Mouse (Mus musculus) heart, embryonic 12.5 days (tissue): Measurements from ENCODE around the gene 2810021J22Rik. TPM values are rescaled to one million over a fixed set of nuclear protein-coding genes. Genes with fewer than 3 reads are reported as not detected.

Experiments
- ATAC-seq: fragments of 200-750 bp; cut with Nextera tagmentation; 2 replicates; pipeline ENCODE4 v1.8.0; 2017; ENCODE audit warnings: moderate TSS enrichment, moderate library complexity; ENCODE audit not compliant: insufficient number of reproducible peaks, low FRiP score
- H3K27ac ChIP-seq: fragments of 300-500 bp; sonication (generic); 2 replicates; pipeline ENCODE4 v1.5.1; 2016; ENCODE audit warnings: mild to moderate bottlenecking, moderate library complexity; ENCODE audit not compliant: poor library complexity, severe bottlenecking
- H3K27me3 ChIP-seq: fragments of 300-500 bp; sonication (generic); replicated peaks from 2 replicates; pipeline ENCODE4 v1.6.1; 2016; ENCODE audit warnings: mild to moderate bottlenecking, moderate library complexity
- H3K36me3 ChIP-seq: fragments of 300-500 bp; sonication (generic); 2 replicates; pipeline ENCODE4 v1.6.1; 2016; ENCODE audit warnings: mild to moderate bottlenecking, moderate library complexity
- H3K4me1 ChIP-seq: fragments of 300-500 bp; sonication (generic); replicated peaks from 2 replicates; pipeline ENCODE4 v1.6.1; 2016; ENCODE audit warnings: mild to moderate bottlenecking
- H3K4me2 ChIP-seq: fragments of 300-500 bp; sonication (generic); 2 replicates; pipeline ENCODE4 v1.6.1; 2016; ENCODE audit warnings: mild to moderate bottlenecking, moderate library complexity
- H3K4me3 ChIP-seq: fragments of 300-500 bp; sonication (generic); 2 replicates; pipeline ENCODE4 v1.5.1; 2016; ENCODE audit warnings: mild to moderate bottlenecking
- H3K9ac ChIP-seq: fragments of 300-500 bp; sonication (generic); 2 replicates; pipeline ENCODE4 v1.6.1; 2016; ENCODE audit warnings: mild to moderate bottlenecking, moderate library complexity
- H3K9me3 ChIP-seq: fragments of 300-500 bp; sonication (generic); replicated peaks from 2 replicates; pipeline ENCODE4 v1.6.1; 2016; ENCODE audit warnings: mild to moderate bottlenecking, moderate library complexity
- WGBS: fragments of 180-500 bp; shearing (Covaris S2); methylation state at CpG from one replicate; pipeline ENCODE4 v1.1.7; 2016; 5-methylcytosine and 5-hydroxymethylcytosine counted together
- polyA plus RNA-seq: library from polyadenylated mRNA; unstranded; fragments of >200 nt; fragmentation: Nextera tagmentation; extraction: Ambion mirVana; gene quantifications from 2 replicates; pipeline ENCODE4 v1.2.1, GENCODE M21; 2016

Gene 2810021J22Rik
- polyA plus RNA-seq, 1 experiment from 2014 or later: 4.8 TPM

DNA sequence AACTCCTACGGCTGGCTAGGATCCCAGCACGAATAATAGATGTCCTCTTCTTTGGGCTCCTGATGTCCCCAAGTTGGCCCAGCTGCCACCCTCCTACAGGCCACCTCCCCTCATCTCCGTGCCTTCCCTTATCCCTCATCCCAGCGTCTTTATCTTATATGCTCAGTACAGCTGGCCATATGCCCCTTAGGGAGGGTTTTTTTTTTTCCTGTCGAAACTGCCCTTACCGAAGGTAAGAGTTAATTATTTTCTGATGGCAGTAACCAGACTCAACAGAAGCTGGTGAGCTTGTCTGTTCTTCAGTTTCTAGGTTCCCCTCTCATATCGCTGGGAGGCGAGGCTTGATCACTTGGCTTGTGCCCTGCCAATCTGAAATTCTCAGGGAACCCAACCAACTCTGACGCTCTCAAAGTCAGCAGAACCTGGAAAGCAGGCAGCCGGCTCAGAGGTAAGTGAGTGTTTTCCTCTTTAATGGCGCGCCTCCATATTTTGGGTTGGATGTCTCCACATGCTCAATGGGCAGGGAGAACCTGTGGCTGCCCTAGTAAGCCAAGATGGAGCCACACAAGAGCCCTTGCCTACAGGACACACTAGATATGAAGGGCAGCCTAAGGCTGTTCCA is 50.8 kb downstream of the 2810021J22Rik start, which contains the start of gene Btnl10:
Gene Btnl10, plus strand, starts transcription at position 164 of the 622 bp plus-strand sequence.
- no peaks in the 10 kb centered on the region for H3K9me3 ChIP-seq
- no peak for ATAC-seq
- H3K4me3 ChIP-seq: no peak within 1 kb of the TSS
- H3K27me3 ChIP-seq: peaks cover 3% of the 10 kb centered on the region; the same call in 1 of the 2 replicates
- WGBS: 76% methylated on average over 12 of the region's 12 CpGs
- H3K36me3 ChIP-seq: no peaks in the 10 kb centered on the region
- no peak within 1 kb of the TSS for H3K27ac ChIP-seq
- H3K4me1 ChIP-seq: peaks cover 8% of the 10 kb centered on the region; the same call in 1 of the 2 replicates
- H3K4me2 ChIP-seq: no peak within 1 kb of the TSS
- H3K9ac ChIP-seq: no peak within 1 kb of the TSS

DNA sequence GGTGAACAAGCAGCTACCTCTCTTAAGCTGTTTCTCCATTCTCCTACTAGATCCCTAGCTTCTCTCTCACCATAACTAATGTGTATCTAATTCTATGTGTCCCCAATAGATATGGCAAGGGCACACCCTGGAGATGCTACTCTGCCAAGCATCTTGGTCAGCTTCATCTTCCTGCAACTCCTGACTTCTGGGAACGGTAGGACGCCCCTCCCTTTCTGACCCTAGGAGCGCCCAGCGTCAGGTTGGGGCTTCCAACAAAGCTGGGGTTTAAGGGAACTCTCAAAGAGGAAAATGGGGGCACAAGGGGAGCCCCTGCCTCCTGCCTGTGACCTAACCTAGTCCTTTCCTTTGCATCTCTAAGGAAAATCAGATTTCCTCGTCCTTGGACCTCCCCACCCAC is 51.7 kb downstream of the 2810021J22Rik start:
- Histone ChIP-seq H3K9me3 (no peaks in the 10 kb centered on the region), H3K27me3 (peaks cover 8% of the 10 kb centered on the region; the same call in 1 of the 2 replicates), H3K4me1 (peaks cover 8% of the 10 kb centered on the region; the same call in 1 of the 2 replicates), H3K4me3 (no peak overlapping the region), H3K27ac (no peak overlapping the region), H3K36me3 (no peaks in the 10 kb centered on the region), H3K4me2 (no peak overlapping the region), H3K9ac (no peak overlapping the region)
- no peak for ATAC-seq
- 61% methylated on average over 5 of the region's 5 CpGs for WGBS

DNA sequence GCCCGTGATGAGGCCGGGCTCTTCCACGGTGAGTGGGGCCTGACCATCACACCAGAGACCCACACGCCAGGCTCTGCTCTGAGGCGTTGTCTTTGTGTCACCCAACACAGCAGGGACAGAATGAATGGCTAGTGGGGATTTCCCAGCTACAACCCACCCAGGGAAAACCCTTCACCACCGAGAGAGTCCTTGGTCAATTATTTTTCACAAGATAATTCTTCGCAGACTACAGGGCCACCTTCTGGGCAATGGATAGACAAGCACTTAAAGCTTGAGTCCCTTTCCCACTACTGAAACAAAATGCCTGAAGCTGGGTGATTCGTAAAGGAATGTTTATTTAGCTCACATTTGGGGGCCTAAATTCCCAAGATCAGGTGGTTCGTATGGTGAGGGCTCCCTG is 55.4 kb downstream of the 2810021J22Rik start:
- WGBS: 80% methylated on average over 9 of the region's 9 CpGs
- ATAC-seq: no peak

DNA sequence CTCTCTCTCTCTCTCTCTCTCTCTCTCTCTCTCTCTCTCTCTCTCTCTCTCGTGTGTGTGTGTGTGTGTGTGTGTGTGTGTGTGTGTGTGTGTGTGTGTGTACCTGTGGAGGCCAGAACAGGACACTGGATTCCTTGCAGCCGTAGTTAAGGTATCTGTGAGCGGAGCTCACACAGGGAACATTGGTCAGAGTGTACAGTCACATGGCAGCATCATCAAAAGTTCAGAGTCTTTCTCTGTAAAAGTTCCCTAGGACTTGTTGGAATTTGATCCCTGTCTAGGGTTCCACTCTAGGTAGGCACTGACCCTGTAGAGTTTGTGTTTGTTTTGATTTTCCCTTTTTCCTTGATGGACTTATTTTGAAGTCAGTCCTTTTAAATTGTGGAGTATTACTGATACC is 59.6 kb downstream of the 2810021J22Rik start:
- H3K4me1 ChIP-seq: peaks cover 16% of the 10 kb centered on the region; the same call in 1 of the 2 replicates
- WGBS: 90% methylated on average over 2 of the region's 3 CpGs
- H3K9ac ChIP-seq: no peak overlapping the region
- no peaks in the 10 kb centered on the region for H3K9me3 ChIP-seq
- H3K4me2 ChIP-seq: no peak overlapping the region
- H3K27me3 ChIP-seq: peaks cover 6% of the 10 kb centered on the region; the same call in 1 of the 2 replicates
- no peak overlapping the region for H3K27ac ChIP-seq
- ATAC-seq: no peak
- peaks cover 6% of the 10 kb centered on the region for H3K36me3 ChIP-seq
- no peak overlapping the region for H3K4me3 ChIP-seq

More for the DNA sequence above, 55.4 kb downstream of the 2810021J22Rik start:
- no peak overlapping the region for H3K27ac ChIP-seq
- H3K4me1 ChIP-seq: peaks cover 6% of the 10 kb centered on the region; the same call in 1 of the 2 replicates
- H3K9ac ChIP-seq: no peak overlapping the region
- no peaks in the 10 kb centered on the region for H3K36me3 ChIP-seq
- H3K9me3 ChIP-seq: no peaks in the 10 kb centered on the region
- peaks cover 6% of the 10 kb centered on the region; the same call in 1 of the 2 replicates for H3K27me3 ChIP-seq
- H3K4me2 ChIP-seq: no peak overlapping the region
- no peak overlapping the region for H3K4me3 ChIP-seq

DNA sequence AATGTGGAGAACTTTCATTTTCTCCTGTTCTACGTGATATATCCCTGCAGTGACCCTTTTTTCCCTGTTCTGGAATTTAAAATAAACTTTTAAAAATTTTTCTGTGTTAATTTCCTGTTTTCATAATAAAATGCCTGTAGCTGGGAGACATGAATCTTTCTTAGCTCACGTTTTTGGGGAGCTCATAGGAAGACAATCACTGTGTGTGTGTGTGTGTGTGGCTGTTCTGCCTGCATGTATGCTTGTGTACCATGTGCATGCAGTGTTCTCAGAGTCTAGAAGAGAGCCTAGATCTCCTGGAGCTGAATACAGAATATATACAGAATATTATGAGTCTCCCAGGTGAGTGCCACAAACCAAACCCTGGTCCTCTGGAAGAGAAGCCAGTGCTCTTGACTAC is 60.0 kb downstream of the 2810021J22Rik start:
- Histone ChIP-seq H3K36me3 (peaks cover 10% of the 10 kb centered on the region), H3K9me3 (no peaks in the 10 kb centered on the region), H3K27ac (no peak overlapping the region), H3K4me1 (peaks cover 16% of the 10 kb centered on the region; the same call in 1 of the 2 replicates), H3K4me2 (no peak overlapping the region), H3K4me3 (no peak overlapping the region), H3K9ac (no peak overlapping the region), H3K27me3 (peaks cover 6% of the 10 kb centered on the region; the same call in 1 of the 2 replicates)
- no peak for ATAC-seq
- WGBS: 74% methylated on average over 2 of the region's 2 CpGs

DNA sequence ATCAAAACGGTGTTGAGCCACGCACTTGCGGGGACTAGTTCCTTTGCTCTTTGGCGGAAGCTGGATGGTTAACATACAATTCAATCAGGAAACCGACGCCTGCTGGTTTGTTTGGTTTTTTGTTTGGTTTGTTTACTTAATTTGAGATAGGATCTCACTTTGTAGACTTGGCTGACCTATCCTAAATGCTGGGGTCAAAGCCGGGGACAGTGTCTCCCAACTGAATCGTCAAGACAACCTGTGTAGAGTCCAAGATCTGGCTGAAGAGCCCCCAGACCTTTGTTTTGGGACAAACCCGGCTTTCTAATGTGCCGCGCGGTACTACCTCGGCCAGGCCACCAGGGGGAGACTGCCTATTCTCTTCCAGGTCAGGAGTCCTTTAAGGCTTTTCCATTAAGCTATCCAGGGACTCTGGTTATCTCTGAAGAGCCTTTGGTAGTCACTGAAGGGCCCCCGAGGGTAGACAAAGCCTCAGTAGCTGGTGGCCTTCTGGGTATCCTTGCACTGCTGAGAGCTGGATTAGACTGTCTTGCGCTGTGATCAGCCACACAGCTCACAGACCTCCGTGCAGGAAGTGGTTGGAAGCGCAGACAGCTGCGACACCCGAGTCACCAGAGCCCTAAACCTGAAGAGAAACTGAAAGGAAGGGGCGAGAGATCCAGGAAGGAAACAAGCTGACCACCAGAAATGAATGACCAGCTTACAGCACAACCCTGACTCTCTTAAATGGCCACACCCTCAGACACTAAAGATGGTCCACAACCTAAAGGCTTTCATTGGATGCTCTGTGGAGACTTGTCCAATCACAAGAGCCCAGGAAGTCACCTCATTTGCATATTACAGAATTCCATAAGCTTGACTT is 61.0 kb downstream of the 2810021J22Rik start:
- Histone ChIP-seq H3K36me3 (peaks cover 20% of the 10 kb centered on the region), H3K9me3 (no peaks in the 10 kb centered on the region), H3K27me3 (peaks cover 6% of the 10 kb centered on the region; the same call in 1 of the 2 replicates), H3K27ac (peak overlapping the region; percentile 55), H3K4me2 (peak overlapping the region; percentile 62), H3K4me1 (peaks cover 16% of the 10 kb centered on the region; the same call in 1 of the 2 replicates), H3K9ac (peak overlapping the region; percentile 43), H3K4me3 (peak overlapping the region; percentile 39)
- peak; percentile 75 for ATAC-seq
- 25% methylated on average over 20 of the region's 20 CpGs for WGBS

DNA sequence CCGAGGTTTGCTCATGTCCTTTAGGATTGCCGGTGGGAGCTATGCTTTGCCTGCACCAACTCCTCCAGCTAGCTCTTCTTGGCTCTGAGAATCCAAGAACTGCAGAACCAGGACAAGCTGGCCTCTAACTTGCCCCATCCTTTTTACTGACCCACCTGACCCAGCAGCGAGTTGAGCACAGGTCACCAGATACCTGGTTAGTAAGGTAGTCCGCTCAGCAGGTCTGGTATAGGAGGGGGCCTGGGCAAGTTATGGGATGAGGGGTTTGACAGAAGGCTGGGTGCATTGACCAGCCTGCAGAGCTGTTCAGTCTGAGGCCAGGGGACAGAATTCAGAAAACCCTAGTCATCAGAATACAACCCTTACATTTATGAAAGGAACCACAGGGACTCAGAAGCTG is 62.0 kb downstream of the 2810021J22Rik start:
- no peak overlapping the region for H3K4me2 ChIP-seq
- no peaks in the 10 kb centered on the region for H3K9me3 ChIP-seq
- no peak overlapping the region for H3K9ac ChIP-seq
- no peaks in the 10 kb centered on the region; the same call in 1 of the 2 replicates for H3K27me3 ChIP-seq
- peaks cover 16% of the 10 kb centered on the region; the same call in 1 of the 2 replicates for H3K4me1 ChIP-seq
- WGBS: 57% methylated on average over 4 of the region's 4 CpGs
- ATAC-seq: no peak
- H3K27ac ChIP-seq: no peak overlapping the region
- no peak overlapping the region for H3K4me3 ChIP-seq
- H3K36me3 ChIP-seq: peaks cover 30% of the 10 kb centered on the region

DNA sequence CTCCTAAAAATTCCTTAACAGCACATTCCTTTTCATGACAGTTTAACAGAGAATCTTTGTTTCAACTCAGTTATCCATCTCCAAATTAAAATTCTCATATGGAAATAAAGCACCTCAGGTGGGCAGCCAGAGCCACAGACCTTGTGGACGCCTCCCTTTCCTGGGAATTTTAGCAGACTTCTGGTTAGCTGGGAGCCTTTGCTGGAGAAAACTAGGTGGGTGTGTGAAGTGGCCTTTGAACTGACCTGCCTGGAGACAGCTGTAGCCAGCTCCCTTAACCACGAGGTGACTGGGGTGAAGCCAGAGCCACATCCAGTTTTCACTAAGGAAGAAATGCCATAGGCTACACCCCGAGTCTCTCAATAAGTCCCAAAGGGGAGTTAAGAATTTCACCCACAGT is 62.6 kb downstream of the 2810021J22Rik start:
- no peaks in the 10 kb centered on the region; the same call in 1 of the 2 replicates for H3K27me3 ChIP-seq
- no peak overlapping the region for H3K9ac ChIP-seq
- no peak for ATAC-seq
- no peaks in the 10 kb centered on the region for H3K9me3 ChIP-seq
- peaks cover 16% of the 10 kb centered on the region; the same call in 1 of the 2 replicates for H3K4me1 ChIP-seq
- H3K27ac ChIP-seq: no peak overlapping the region
- WGBS: 48% methylated on average over 3 of the region's 3 CpGs
- no peak overlapping the region for H3K4me3 ChIP-seq
- H3K36me3 ChIP-seq: peaks cover 36% of the 10 kb centered on the region
- no peak overlapping the region for H3K4me2 ChIP-seq

DNA sequence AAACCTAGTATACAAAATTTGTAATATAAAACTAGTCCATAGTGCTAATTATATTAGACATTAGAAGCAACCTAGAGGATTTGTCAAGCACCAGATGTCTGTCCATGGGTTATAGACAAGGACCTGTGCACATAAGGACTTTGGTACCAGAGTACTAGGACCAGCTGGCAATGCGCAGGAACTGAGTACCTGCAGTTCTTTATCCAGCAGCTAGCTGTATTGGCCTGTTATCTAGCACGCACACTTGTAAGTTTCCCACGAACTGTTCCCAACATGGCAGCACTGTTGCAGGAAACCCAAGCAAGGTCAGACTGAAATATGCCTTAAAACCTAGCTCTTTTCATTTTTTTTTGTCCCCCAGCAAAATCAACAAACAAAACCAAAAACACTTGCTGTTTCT is 63.2 kb downstream of the 2810021J22Rik start:
- peaks cover 40% of the 10 kb centered on the region for H3K36me3 ChIP-seq
- H3K4me1 ChIP-seq: peaks cover 16% of the 10 kb centered on the region; the same call in 1 of the 2 replicates
- H3K9ac ChIP-seq: no peak overlapping the region
- 76% methylated on average over 3 of the region's 3 CpGs for WGBS
- no peak overlapping the region for H3K4me2 ChIP-seq
- H3K4me3 ChIP-seq: no peak overlapping the region
- no peak overlapping the region for H3K27ac ChIP-seq
- ATAC-seq: no peak
- no peaks in the 10 kb centered on the region for H3K9me3 ChIP-seq
- no peaks in the 10 kb centered on the region; the same call in 1 of the 2 replicates for H3K27me3 ChIP-seq

DNA sequence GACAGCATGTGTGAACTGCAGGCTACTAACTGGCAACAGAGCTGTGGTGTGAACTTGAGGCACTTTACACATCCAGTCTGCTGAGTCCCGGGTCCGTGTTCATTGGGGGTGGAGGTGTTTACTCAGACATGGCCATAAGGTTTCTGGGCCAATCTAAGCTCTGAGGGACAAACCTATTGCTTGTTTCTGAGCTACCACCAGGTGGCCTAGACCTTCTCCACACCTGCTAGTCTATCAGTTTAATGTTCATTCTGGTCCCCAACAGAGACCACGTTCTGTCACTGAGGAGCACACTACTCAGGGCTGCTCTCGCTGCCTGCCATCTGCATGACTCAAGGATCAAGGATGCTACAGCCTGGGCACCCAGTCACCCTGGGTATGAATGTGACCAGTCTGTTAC is 64.6 kb downstream of the 2810021J22Rik start:
- Histone ChIP-seq H3K4me2 (no peak overlapping the region), H3K9ac (no peak overlapping the region), H3K9me3 (no peaks in the 10 kb centered on the region), H3K4me1 (peaks cover 18% of the 10 kb centered on the region), H3K27ac (no peak overlapping the region), H3K27me3 (no peaks in the 10 kb centered on the region), H3K36me3 (peaks cover 50% of the 10 kb centered on the region), H3K4me3 (no peak overlapping the region)
- no peak for ATAC-seq
- 69% methylated on average over 4 of the region's 4 CpGs for WGBS
